25 mouse cellular contexts compared by ENCODE assay signal in the genomic region with DNA sequence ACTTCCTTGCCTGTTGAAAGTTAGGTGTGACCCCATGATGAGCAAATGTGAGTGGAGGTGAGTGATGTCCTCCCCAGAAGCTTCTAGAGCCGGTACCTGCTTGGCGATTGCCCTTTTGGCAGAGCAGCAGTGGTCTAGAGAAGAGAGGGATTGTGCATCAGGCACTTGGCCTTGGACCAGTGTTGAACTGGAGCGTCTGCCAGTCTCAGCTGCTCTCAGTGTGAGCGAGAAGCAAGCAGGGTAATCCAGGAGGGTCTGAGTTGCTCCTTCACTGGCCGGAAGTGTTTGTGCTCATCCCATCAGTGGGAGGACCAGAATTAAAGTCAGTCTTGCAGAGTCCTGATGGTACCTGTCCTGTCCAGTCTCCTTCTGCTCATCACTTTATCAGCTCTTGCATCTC.
DNase-seq lines count a peak whose midpoint lies in the region; ATAC-seq and TF ChIP-seq lines count a peak whose summit lies in the region.
"Had no signal": no experiment of that assay in that cellular context is flagged by ENCODE, and none has a peak within 500 bp of the region (broad histone marks: within the 10 kb centered on the region; RNA-seq: fewer than 3 reads in every experiment).

No protein-coding gene starts in this region.

- WGBS in forebrain, embryonic 11.5 days, result 96% methylated on average over 5 of the region's 5 CpGs
- WGBS in forebrain, embryonic 10.5 days, result 94% methylated on average over 5 of the region's 5 CpGs
- 87% methylated on average over 5 of the region's 5 CpGs for WGBS in midbrain, postnatal 0 days
- 92% methylated on average over 5 of the region's 5 CpGs for WGBS in midbrain, embryonic 10.5 days
- 90% methylated on average over 5 of the region's 5 CpGs for WGBS in kidney, embryonic 15.5 days

- no peak overlapping the region for H3K4me2 ChIP-seq in forebrain, embryonic 11.5 days (ENCODE audit: low read depth, low read length, severe bottlenecking)
- no peak overlapping the region for H3K4me2 ChIP-seq in midbrain, postnatal 0 days (ENCODE audit: low read depth, low read length, poor library complexity, severe bottlenecking)
- H3K4me2 ChIP-seq in kidney, embryonic 15.5 days, result no peak overlapping the region
- H3K4me2 ChIP-seq: embryonic facial prominence, embryonic 15.5 days; heart, embryonic 13.5 days; hindbrain, embryonic 12.5 days; limb, embryonic 15.5 days; lung, embryonic 14.5 days; midbrain, embryonic 15.5 days; neural tube, embryonic 13.5 days had no signal

- H3K9ac ChIP-seq in forebrain, embryonic 11.5 days (ENCODE audit: low read length), result no peak overlapping the region
- H3K9ac ChIP-seq in midbrain, postnatal 0 days (replicated peaks; ENCODE audit: low read length, poor library complexity, severe bottlenecking), result no peak overlapping the region
- no peak overlapping the region for H3K9ac ChIP-seq in kidney, embryonic 15.5 days
- H3K9ac ChIP-seq: embryonic facial prominence, embryonic 15.5 days; heart, embryonic 13.5 days; hindbrain, embryonic 12.5 days; limb, embryonic 15.5 days; liver, embryonic 14.5 days; lung, embryonic 14.5 days; midbrain, embryonic 15.5 days; neural tube, embryonic 13.5 days had no signal

- H3K27me3 ChIP-seq in forebrain, embryonic 11.5 days (ENCODE audit: control insufficient read depth, insufficient read depth, low read length), result no peaks in the 10 kb centered on the region
- H3K27me3 ChIP-seq in forebrain, embryonic 10.5 days (ENCODE audit: poor library complexity, severe bottlenecking), result no peaks in the 10 kb centered on the region
- H3K27me3 ChIP-seq in midbrain, postnatal 0 days (ENCODE audit: insufficient read depth, low read length), result no peaks in the 10 kb centered on the region
- H3K27me3 ChIP-seq in midbrain, embryonic 10.5 days (ENCODE audit: low read depth, poor library complexity, severe bottlenecking), result no peaks in the 10 kb centered on the region
- no peaks in the 10 kb centered on the region for H3K27me3 ChIP-seq in kidney, embryonic 15.5 days
- H3K27me3 ChIP-seq: embryonic facial prominence, embryonic 15.5 days; heart, embryonic 13.5 days; hindbrain, embryonic 12.5 days; limb, embryonic 15.5 days; midbrain, embryonic 15.5 days; neural tube, embryonic 13.5 days had no signal

- no peak for ATAC-seq in forebrain, embryonic 11.5 days (replicated peaks; ENCODE audit: low FRiP score)
- no peak for ATAC-seq in midbrain, postnatal 0 days (ENCODE audit: low FRiP score)
- ATAC-seq in kidney, embryonic 15.5 days (replicated peaks; ENCODE audit: low FRiP score), result no peak
- ATAC-seq: forebrain, embryonic 16.5 days; inflammation-experienced regulatory T-cells, adult 6 months; midbrain, embryonic 15.5 days had no signal

- H3K36me3 ChIP-seq in forebrain, embryonic 11.5 days (ENCODE audit: control insufficient read depth, insufficient read depth, low read length), result no peaks in the 10 kb centered on the region
- no peaks in the 10 kb centered on the region for H3K36me3 ChIP-seq in forebrain, embryonic 10.5 days (replicated peaks)
- no peaks in the 10 kb centered on the region for H3K36me3 ChIP-seq in midbrain, postnatal 0 days (ENCODE audit: insufficient read depth, low read length)
- no peaks in the 10 kb centered on the region for H3K36me3 ChIP-seq in midbrain, embryonic 10.5 days
- no peaks in the 10 kb centered on the region for H3K36me3 ChIP-seq in kidney, embryonic 15.5 days
- H3K36me3 ChIP-seq: embryonic facial prominence, embryonic 15.5 days; heart, embryonic 13.5 days; hindbrain, embryonic 12.5 days; limb, embryonic 15.5 days; midbrain, embryonic 15.5 days; neural tube, embryonic 13.5 days had no signal

- H3K4me1 ChIP-seq in forebrain, embryonic 11.5 days (replicated peaks; ENCODE audit: control insufficient read depth, insufficient read depth, low read length), result no peaks in the 10 kb centered on the region
- H3K4me1 ChIP-seq in forebrain, embryonic 10.5 days, result no peaks in the 10 kb centered on the region
- no peaks in the 10 kb centered on the region for H3K4me1 ChIP-seq in midbrain, postnatal 0 days (ENCODE audit: insufficient read depth, low read length)
- no peaks in the 10 kb centered on the region for H3K4me1 ChIP-seq in midbrain, embryonic 10.5 days
- H3K4me1 ChIP-seq in kidney, embryonic 15.5 days, result no peaks in the 10 kb centered on the region
- H3K4me1 ChIP-seq: embryonic facial prominence, embryonic 15.5 days; hindbrain, embryonic 12.5 days; limb, embryonic 15.5 days; midbrain, embryonic 15.5 days; neural tube, embryonic 13.5 days had no signal

- no peak for TF ChIP-seq CTCF in midbrain, postnatal 0 days (IDR thresholded peaks at IDR 0.05)

- H3K27ac ChIP-seq in forebrain, embryonic 11.5 days (ENCODE audit: low read depth, low read length), result no peak overlapping the region
- no peak overlapping the region for H3K27ac ChIP-seq in forebrain, embryonic 10.5 days
- H3K27ac ChIP-seq in midbrain, postnatal 0 days (ENCODE audit: low read depth, low read length), result no peak overlapping the region
- H3K27ac ChIP-seq in midbrain, embryonic 10.5 days (replicated peaks), result no peak overlapping the region
- no peak overlapping the region for H3K27ac ChIP-seq in kidney, embryonic 15.5 days
- H3K27ac ChIP-seq: embryonic facial prominence, embryonic 15.5 days; heart, embryonic 13.5 days; hindbrain, embryonic 12.5 days; limb, embryonic 15.5 days; liver, embryonic 14.5 days; midbrain, embryonic 15.5 days; neural tube, embryonic 13.5 days had no signal

- no peaks in the 10 kb centered on the region for H3K9me3 ChIP-seq in forebrain, embryonic 11.5 days (ENCODE audit: control insufficient read depth, low read length)
- H3K9me3 ChIP-seq in forebrain, embryonic 10.5 days, result no peaks in the 10 kb centered on the region
- H3K9me3 ChIP-seq in midbrain, postnatal 0 days (ENCODE audit: low read length), result no peaks in the 10 kb centered on the region
- H3K9me3 ChIP-seq in midbrain, embryonic 10.5 days (replicated peaks), result no peaks in the 10 kb centered on the region
- no peaks in the 10 kb centered on the region for H3K9me3 ChIP-seq in kidney, embryonic 15.5 days (replicated peaks)
- H3K9me3 ChIP-seq: embryonic facial prominence, embryonic 15.5 days; heart, embryonic 13.5 days; hindbrain, embryonic 12.5 days; limb, embryonic 15.5 days; midbrain, embryonic 15.5 days; neural tube, embryonic 13.5 days had no signal

- no peak overlapping the region for H3K4me3 ChIP-seq in forebrain, embryonic 11.5 days (ENCODE audit: low read depth, low read length)
- no peak overlapping the region for H3K4me3 ChIP-seq in forebrain, embryonic 10.5 days
- no peak overlapping the region for H3K4me3 ChIP-seq in midbrain, postnatal 0 days (ENCODE audit: low read depth, low read length)
- no peak overlapping the region for H3K4me3 ChIP-seq in midbrain, embryonic 10.5 days
- no peak overlapping the region for H3K4me3 ChIP-seq in kidney, embryonic 15.5 days (replicated peaks)
- H3K4me3 ChIP-seq: embryonic facial prominence, embryonic 15.5 days; heart, embryonic 13.5 days; hindbrain, embryonic 12.5 days; limb, embryonic 15.5 days; midbrain, embryonic 15.5 days; myocyte; neural tube, embryonic 13.5 days had no signal

- DNase-seq in forebrain, embryonic 11.5 days (ENCODE audit: low spot score), result peak; percentile 51
- no peak for DNase-seq in forebrain, embryonic 10.5 days (ENCODE audit: extremely low spot score, low spot score)
- peak; percentile 24 for DNase-seq in midbrain, postnatal 0 days (ENCODE audit: low spot score)
- DNase-seq in midbrain, embryonic 10.5 days (ENCODE audit: low spot score), result no peak
- DNase-seq in cerebellum, postnatal 10 days, result peak; percentile 88 to 91
- DNase-seq in thymus, postnatal 36 days, result no peak
- DNase-seq: adrenal gland, postnatal 14 days; gastrocnemius, postnatal 10 days; heart, adult 18-20 months; heart, postnatal 14 days; kidney, adult 18-20 months; kidney, postnatal 14 days; lung, embryonic 14.5 days; thymus, postnatal 25 days had no signal

Comparison
In these comparisons a context has a peak if more than half of its experiments do, and no peak if none do; other contexts are left out.
1. DNase-seq: peak in forebrain, embryonic 11.5 days (single experiment), midbrain, postnatal 0 days (single experiment) and cerebellum, postnatal 10 days (2 of 2); none in forebrain, embryonic 10.5 days (single experiment), midbrain, embryonic 10.5 days (single experiment) and thymus, postnatal 36 days (0 of 2).